Mouse (Mus musculus) adrenal gland, postnatal 36 days (tissue): ENCODE measurements around the gene Cic. TPM values are rescaled to one million over a fixed set of nuclear protein-coding genes. Genes with fewer than 3 reads are reported as not detected.
"Not testable (repeated sequence)": the region's sequence is repeated elsewhere in the genome, so short reads cannot be mapped to it uniquely, and the experiment has no call there.

Experiments
- DNase-seq, 2 experiments: peaks; one replicate each; pipeline ENCODE4 v3.0.0; 2021; ENCODE audit warnings: mixed read lengths in 1 of 2
- total RNA-seq, 2 experiments: library from RNA; stranded (reverse); gene quantifications; 2 replicates each; pipeline ENCODE4 v1.2.3; 2021

Cic gene
- total RNA-seq, 2 experiments from 2014 or later, result 94.8 to 116 TPM

- peak; percentile 62 to 73 for DNase-seq
Observed at GRCm38 (mm10) chr7:25305956-25306613, 38.6 kb downstream of the Cic start, which contains the start of gene Tmem145. Tmem145 (plus strand) TSS chr7:25306106.

- no peak for DNase-seq
Observed at GRCm38 (mm10) chr7:25306614-25306996, 39.1 kb downstream of the Cic start.

- DNase-seq, result peak in 1 of 2 experiments; percentile 46
Observed at GRCm38 (mm10) chr7:25308702-25309318, 41.3 kb downstream of the Cic start.

- DNase-seq, result no peak
Observed at GRCm38 (mm10) chr7:25309425-25309824, 41.9 kb downstream of the Cic start.

- no peak for DNase-seq
Observed at GRCm38 (mm10) chr7:25311193-25311592, 43.7 kb downstream of the Cic start.

GRCm38 (mm10) chr7:25313325-25313724, 45.8 kb downstream of the Cic start:
- peak; percentile 23 to 39 for DNase-seq

GRCm38 (mm10) chr7:25314606-25315305, 47.3 kb downstream of the Cic start:
- peak in 1 of 2 experiments; percentile 27 for DNase-seq

- DNase-seq, result peak; percentile 63 to 77
Observed at GRCm38 (mm10) chr7:25315306-25316041, 48.0 kb downstream of the Cic start.

GRCm38 (mm10) chr7:25316532-25317445, 49.3 kb downstream of the Cic start, which contains the start of gene Megf8:
Megf8 (plus strand) TSS chr7:25317164.
- DNase-seq, result peak; percentile 94 to 95

- DNase-seq, result peak; percentile 64 to 66
Observed at GRCm38 (mm10) chr7:25317446-25317999, 50.0 kb downstream of the Cic start.

- DNase-seq, result peak; percentile 56 to 59
Observed at GRCm38 (mm10) chr7:25322058-25322484, 54.6 kb downstream of the Cic start.

- DNase-seq, result peak; percentile 55 to 75
Observed at GRCm38 (mm10) chr7:25323219-25323618, 55.7 kb downstream of the Cic start.

GRCm38 (mm10) chr7:25325431-25325830, 57.9 kb downstream of the Cic start:
- not testable (repeated sequence) for DNase-seq

GRCm38 (mm10) chr7:25326233-25326632, 58.7 kb downstream of the Cic start:
- peak in 1 of 2 experiments; percentile 30 for DNase-seq

GRCm38 (mm10) chr7:25333596-25334307, 66.2 kb downstream of the Cic start:
- peak; percentile 77 to 80 for DNase-seq

- peak in 1 of 2 experiments; percentile 18 for DNase-seq
Observed at GRCm38 (mm10) chr7:25334472-25334871, 67.0 kb downstream of the Cic start.

- no peak for DNase-seq
Observed at GRCm38 (mm10) chr7:25339329-25339728, 71.8 kb downstream of the Cic start.

GRCm38 (mm10) chr7:25341000-25341784, 73.7 kb downstream of the Cic start:
- DNase-seq, result no peak
